Mouse (Mus musculus) embryonic fibroblast, embryonic 13.5 days (primary cell): ENCODE data around the gene BC049762. TPM values are rescaled to one million over a fixed set of nuclear protein-coding genes. Genes with fewer than 3 reads are reported as not detected.

ENCODE experiments used
- H3K27ac ChIP-seq: 2 replicates; pipeline ENCODE4 v1.5.1; 2012; ENCODE audit warnings: low read length, control low read depth, inconsistent platforms; ENCODE audit not compliant: insufficient read depth
- H3K4me1 ChIP-seq: 2 replicates; pipeline ENCODE4 v1.6.1; 2011; ENCODE audit warnings: low read length; ENCODE audit not compliant: control insufficient read depth, insufficient read depth
- H3K4me3 ChIP-seq: 2 replicates; pipeline ENCODE4 v1.5.1; 2011; ENCODE audit warnings: mild to moderate bottlenecking, control low read depth, low read length; ENCODE audit not compliant: insufficient read depth
- CTCF ChIP-seq: IDR thresholded peaks from 2 replicates; pipeline ENCODE4 v1.5.1; 2011; ENCODE audit warnings: mild to moderate bottlenecking, control low read depth, low read length, moderate library complexity, borderline replicate concordance; ENCODE audit not compliant: insufficient read depth
- POLR2A ChIP-seq: IDR thresholded peaks from 2 replicates; pipeline ENCODE4 v1.6.1; 2011; ENCODE audit warnings: low read depth, mild to moderate bottlenecking, control low read depth, low read length, moderate library complexity
- polyA plus RNA-seq: library from polyadenylated mRNA; stranded (reverse); fragments of >200 nt; gene quantifications from 2 replicates; pipeline ENCODE4 v1.2.4, GENCODE M21; 2011; ENCODE audit warnings: low read depth; ENCODE audit not compliant: missing spikeins, insufficient read length

Gene BC049762
- not detected in 2 replicates for polyA plus RNA-seq

DNA sequence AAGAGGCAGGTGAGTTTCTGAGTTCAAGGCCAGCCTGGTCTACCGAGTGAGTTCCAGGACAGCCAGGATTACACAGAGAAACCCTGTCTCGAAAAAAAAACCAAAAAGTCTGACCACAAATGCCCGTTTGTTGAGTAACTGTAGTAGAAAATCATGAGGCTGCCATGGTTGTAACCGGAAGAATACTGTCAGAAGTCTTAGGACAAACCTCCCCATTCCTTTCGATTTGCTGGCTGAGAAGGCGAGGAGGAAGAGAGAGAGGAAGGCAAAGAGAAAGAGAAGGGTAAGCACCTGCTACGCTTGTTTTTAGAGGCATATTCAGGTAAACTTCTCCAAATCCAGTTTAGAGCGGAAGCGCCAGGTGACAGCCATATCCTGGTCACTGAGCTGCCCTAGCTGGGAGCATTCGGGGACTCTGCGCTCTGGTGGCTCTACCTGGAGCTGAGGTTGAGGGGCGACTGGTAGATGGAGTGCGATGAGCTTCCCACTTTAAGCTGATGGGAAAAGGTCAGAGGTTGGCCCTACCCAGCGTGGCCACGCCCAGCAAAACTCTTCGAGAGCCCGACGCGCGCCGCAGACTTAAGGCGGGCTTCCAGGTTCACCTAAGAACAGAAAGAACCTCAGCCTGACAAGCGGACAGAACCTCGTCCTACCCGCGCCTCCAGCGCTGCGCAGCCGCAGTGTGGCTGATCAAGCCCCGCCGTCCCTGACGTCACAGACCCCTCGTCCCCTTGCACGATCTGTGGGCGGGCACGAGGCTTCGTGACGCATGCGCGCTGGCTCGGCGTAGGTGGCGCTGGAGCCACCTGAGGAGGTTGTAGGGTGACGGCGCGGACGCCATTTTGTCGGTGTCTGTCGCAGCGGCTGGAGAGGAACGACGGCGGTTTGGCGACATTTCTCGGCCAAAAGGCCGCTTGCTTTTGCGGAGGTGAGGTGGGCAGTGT is at the start of gene BC049762:
TSS of gene BC049762 (minus strand) at position 705 of the 944 bp plus-strand sequence.
- Histone ChIP-seq H3K4me3 (peak within 1 kb of the TSS; percentile 83), H3K4me1 (peaks cover 2% of the 10 kb centered on the region), H3K27ac (peak within 1 kb of the TSS; percentile 56)
- TF ChIP-seq POLR2A (peak; percentile 99), CTCF (no peak; the same call in 1 of the 2 replicates)

DNA sequence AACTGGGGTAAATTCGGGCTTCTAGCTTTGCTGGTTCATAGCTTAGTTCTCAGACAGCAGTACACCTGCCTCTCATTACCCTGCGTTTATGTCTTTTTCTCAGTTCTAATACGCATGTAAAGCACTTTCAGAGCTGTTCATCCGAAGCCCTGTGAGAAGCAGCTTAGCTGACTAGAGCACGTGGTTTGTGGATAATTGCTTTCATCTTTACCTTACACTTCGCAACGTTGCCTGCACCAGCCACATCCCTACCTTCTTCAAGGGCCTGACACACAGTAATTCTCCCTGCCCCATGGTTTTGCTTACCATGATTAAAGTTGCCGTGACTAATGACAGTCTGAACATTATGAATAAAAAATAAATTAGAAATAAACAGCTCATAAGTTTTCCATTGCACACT is 49.0 kb upstream of the BC049762 start:
- TF ChIP-seq CTCF, result no peak
- TF ChIP-seq POLR2A, result no peak
- H3K27ac ChIP-seq, result no peak overlapping the region
- H3K4me1 ChIP-seq, result peaks cover 3% of the 10 kb centered on the region; the same call in 1 of the 2 replicates
- H3K4me3 ChIP-seq, result no peak overlapping the region

DNA sequence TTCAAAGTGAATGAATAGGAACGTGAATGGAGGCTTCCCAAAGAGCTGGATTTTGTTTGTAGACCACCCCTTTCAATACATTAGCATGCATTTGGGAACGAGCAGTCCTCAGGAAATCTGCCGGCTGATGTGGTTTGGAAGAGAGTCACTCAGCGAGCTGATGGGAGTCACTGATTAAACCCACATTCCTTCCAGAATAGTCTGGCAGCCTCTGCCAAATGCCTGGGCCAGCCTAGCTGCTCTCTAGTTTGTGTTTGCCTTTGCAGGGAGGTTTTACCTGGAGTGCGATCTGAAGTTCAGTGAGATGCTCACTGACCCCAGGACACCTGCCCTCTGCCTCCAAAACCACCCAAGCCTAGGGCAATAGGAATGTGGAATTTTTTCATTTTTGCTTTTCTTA is 45.5 kb upstream of the BC049762 start:
- H3K4me3 ChIP-seq, result no peak overlapping the region
- H3K4me1 ChIP-seq, result peaks cover 3% of the 10 kb centered on the region; the same call in 1 of the 2 replicates
- no peak overlapping the region for H3K27ac ChIP-seq
- TF ChIP-seq POLR2A, result no peak
- TF ChIP-seq CTCF, result no peak

DNA sequence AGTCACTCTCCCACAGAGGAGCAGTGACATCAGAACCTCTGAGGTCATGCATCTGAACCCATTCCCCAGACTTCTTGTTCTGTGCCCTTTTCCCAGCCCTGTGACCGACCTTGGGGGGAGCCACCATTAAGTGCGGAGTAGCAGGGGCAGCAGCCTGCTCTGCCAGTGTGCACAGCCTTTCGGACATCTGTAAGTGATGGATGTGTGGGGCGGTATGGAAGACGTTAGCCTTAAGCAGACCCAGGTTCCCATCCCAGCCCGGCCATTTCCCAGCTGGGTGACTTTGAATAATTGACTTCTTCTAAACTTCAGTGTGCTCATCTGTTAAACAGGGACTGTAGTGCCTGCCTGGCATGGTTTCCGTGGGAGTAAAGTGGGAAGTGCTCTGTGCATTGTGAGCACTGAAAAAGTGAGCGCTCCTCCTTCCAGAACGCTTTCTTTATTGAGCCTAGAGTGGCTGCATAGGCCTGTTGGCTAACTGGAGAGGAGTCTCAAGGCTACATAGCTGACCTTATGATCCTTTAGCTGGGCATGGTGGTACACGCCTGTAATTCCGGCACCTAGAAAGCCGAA is 41.2 kb upstream of the BC049762 start:
- Histone ChIP-seq H3K4me3 (no peak overlapping the region), H3K27ac (no peak overlapping the region), H3K4me1 (peaks cover 3% of the 10 kb centered on the region; the same call in 1 of the 2 replicates)
- TF ChIP-seq POLR2A (no peak), CTCF (no peak)

DNA sequence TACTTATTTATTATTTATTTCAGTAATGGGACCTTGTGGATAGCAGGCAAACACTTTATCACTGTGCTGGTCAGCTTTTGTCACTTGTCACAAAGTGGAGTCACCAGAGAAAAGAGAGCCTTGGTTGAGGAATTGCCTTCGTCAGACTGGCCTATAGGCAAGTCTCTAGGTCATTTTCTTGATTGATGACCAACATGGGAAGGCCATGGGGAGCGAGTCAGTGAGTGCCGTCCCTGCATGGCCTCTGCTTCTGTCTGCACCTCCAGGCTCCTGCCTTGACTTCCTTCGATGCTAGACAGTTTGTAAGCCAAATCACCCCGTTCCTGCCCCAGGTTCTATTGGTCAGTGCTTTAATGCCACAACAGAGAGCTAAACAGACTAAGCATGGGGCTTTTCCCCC is 39.5 kb upstream of the BC049762 start:
- no peak overlapping the region for H3K27ac ChIP-seq
- H3K4me3 ChIP-seq, result no peak overlapping the region
- H3K4me1 ChIP-seq, result no peaks in the 10 kb centered on the region
- TF ChIP-seq CTCF, result no peak
- TF ChIP-seq POLR2A, result no peak

DNA sequence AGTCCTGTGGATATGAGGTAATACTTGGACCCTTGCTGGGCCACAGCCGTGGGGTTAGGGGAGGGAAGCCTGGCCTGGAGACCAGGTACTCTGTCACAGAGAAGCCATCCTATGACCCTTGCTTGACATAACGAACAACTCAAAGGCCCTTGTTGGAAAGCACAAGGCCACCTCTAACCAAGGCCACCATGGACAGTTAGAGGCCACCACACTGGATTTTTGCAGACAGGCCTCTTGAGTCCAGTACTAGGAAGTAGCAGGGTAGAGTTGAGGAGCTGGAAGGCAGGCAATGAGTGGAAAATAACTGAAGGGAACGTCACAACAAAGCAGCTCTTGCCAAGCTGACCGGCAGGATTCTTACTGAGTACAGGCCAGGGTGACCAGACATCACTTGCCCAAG is 35.8 kb upstream of the BC049762 start:
- no peak for TF ChIP-seq CTCF
- no peak for TF ChIP-seq POLR2A
- no peak overlapping the region for H3K4me3 ChIP-seq
- no peak overlapping the region for H3K27ac ChIP-seq
- no peaks in the 10 kb centered on the region for H3K4me1 ChIP-seq

DNA sequence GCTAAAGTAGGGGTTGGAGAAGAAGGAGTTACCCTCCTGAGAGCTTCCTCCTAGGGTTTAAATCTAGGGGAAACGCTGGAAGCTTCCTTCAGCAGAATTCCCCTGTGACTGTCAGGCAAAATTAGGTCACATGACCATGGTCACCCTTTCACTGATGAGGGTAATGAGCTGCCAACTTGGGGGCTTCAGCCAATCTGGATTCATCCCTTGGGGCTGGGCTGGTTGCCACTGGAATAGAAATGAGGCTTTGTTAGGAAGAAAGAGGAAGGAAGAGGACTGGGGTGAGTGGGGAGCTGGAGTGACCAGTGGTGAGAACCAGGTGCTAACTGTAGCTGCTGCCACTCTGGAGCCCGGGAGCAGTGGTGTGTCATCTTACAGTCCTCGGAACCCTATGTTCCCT is 32.9 kb upstream of the BC049762 start:
- H3K4me3 ChIP-seq, result no peak overlapping the region
- TF ChIP-seq CTCF, result no peak
- TF ChIP-seq POLR2A, result no peak
- H3K4me1 ChIP-seq, result no peaks in the 10 kb centered on the region
- no peak overlapping the region for H3K27ac ChIP-seq

DNA sequence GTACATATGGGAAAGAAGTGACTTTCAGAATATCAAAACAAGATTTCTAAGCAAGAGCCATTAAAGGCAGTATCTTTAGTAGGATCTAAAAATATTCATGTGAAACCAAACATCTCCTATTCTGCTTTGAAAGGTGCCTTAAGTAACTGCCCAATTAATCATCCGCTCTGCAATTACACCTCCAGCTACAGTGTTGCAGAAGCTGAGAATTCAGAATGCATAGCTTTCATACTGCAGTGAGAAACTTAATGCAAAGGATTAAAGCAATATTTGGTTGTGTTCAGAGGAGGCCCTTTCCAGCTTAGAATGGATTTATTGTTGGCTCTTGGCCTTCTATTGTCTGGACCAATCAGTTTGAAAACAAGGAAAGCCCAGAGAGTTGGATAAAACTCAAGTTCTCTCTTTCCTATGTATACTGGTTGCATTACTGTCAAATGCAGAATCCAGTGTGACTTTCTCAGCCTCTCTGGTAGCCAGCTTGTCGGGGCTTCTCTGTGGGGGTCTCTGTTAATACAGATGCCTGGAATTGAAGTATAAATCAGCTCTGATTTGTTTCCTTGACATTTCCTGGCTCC is 31.2 kb upstream of the BC049762 start:
- H3K4me3 ChIP-seq, result no peak overlapping the region

DNA sequence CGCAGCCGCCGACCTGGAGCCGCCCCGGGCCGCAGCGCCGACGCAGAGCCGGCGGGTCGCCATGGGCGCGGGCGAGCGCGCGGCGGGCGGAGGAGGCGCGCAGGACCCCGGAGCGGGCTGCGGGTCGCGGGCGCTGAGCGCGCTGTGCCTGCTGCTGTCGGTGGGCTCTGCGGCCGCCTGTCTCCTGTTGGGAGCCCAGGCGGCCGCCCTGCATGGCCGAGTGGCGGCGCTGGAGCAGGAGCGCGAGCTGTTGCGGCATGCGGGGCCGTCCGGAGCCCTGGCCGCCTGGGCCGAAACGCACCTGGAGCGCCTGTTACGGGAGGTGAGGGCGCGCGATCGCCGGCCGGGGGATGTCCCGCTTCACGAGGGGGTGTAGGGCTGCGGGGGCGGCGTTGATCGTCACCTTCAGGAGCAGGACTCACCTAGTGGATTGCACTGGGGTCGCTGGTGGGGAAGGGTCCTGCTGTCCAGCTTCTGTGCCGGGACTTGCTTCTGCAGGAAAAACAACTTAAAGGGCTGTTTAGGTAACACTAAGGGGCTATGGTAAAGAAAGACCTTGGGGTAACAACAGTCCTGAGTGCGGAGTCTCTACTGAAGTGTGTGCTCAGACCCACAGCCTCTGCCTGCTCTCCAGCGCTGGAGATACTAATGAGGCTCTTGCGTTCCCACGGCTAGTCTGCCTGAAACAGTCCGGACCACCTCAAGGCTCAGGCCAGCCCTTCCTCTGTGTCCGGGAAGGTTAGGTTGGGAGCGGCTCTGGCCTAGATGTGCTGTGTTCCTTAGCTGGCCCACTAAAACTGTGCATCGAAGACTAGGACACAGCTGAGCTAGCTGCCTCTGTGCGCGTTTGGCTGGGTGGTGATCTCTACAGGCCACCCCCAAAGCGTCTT is 27.5 kb upstream of the BC049762 start:
- H3K4me1 ChIP-seq, result no peaks in the 10 kb centered on the region; the same call in 1 of the 2 replicates
- TF ChIP-seq CTCF (no peak), POLR2A (no peak)
- H3K27ac ChIP-seq, result no peak overlapping the region
- peak overlapping the region; percentile 25 for H3K4me3 ChIP-seq

More for the DNA sequence above, 31.2 kb upstream of the BC049762 start:
- Histone ChIP-seq H3K27ac (no peak overlapping the region), H3K4me1 (no peaks in the 10 kb centered on the region)
- no peak for TF ChIP-seq POLR2A
- no peak for TF ChIP-seq CTCF
